Mouse (Mus musculus) A20 (cell line): ENCODE measurements around the gene Colgalt2.

ENCODE experiments used
- DNase-seq: peaks from one replicate; pipeline ENCODE4 v3.0.0-alpha.2; 2011; ENCODE audit warnings: low read depth, low spot score

Gene Colgalt2

DNA sequence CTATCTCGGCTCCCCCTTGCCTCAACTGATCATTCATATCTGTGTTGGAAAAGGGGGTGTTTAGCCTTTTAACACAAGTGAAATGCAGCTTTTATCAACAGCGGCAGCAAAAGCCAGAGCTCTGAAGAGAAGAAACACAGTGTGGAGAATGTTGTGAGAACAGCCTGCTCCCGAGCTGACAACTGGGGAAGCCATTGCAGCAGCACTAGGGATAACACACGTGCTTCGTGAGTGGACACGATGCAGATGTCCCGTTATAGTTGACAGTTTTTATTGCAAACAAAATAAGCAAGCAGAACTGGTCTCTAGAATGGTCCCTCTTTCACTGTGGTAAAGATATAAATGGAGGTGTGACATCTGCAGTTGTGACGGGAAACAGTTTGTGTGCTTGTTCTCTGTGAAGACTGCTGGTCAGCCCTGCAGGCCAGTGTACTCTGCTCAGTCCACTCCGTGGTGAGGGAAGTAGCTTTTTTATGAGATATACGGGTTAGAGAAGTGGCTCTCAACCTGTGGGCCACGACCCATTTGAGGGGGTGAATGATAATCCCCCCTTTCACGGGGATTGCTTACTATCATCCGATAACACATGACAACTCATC lies 16.8 kb downstream of the Colgalt2 start:
- DNase-seq = no peak

- no peak for DNase-seq
Observed at GRCm38 (mm10) chr1:152417602-152418001, 18.0 kb downstream of the Colgalt2 start.

GRCm38 (mm10) chr1:152422295-152422694 lies 22.7 kb downstream of the Colgalt2 start:
- DNase-seq = no peak

DNA sequence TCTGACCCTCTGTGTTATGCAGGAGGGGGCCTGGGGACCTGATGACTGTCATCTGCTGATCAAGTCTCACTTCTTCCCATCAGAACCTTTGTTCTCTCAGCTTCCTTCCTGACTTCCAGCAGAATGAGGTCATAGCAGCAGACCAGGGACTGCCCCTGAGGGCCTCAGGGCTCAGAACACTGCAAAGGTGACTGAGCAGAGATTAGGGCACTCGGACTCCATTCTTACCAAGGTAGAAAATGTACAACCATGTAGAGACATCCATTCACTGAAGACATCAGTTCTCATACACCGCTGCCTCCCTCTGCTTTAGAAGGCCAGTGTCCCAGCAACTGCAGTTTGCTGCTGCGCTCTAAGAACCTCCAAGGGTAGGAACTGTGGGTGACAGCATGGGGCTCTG lies 23.4 kb downstream of the Colgalt2 start:
- no peak for DNase-seq

GRCm38 (mm10) chr1:152427912-152428581 lies 28.4 kb downstream of the Colgalt2 start:
- no peak for DNase-seq

DNA sequence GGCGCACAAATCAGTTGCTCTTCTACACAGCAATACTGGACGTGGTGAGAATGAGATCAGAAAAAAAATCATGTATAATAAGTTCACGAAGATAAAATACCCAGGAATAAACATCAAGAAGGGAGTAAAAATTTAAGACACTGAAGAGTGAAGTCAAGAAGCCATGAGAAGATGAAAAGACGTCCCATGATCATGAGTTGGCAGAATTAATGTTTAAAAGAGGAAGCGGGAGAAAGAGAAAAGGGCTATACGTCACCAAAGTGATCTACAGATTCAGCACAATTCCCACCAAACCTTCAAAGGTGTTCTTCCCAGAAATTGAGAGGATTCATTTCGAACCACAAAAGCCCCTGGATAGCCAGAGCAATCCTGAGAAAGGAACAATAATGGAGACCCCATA lies 30.2 kb downstream of the Colgalt2 start:
- DNase-seq = no peak

GRCm38 (mm10) chr1:152434166-152434565 lies 34.5 kb downstream of the Colgalt2 start:
- DNase-seq = no peak

GRCm38 (mm10) chr1:152437518-152437917 lies 37.9 kb downstream of the Colgalt2 start:
- DNase-seq = peak; percentile 54

- no peak for DNase-seq
Observed at GRCm38 (mm10) chr1:152439408-152439807, 39.8 kb downstream of the Colgalt2 start.

DNA sequence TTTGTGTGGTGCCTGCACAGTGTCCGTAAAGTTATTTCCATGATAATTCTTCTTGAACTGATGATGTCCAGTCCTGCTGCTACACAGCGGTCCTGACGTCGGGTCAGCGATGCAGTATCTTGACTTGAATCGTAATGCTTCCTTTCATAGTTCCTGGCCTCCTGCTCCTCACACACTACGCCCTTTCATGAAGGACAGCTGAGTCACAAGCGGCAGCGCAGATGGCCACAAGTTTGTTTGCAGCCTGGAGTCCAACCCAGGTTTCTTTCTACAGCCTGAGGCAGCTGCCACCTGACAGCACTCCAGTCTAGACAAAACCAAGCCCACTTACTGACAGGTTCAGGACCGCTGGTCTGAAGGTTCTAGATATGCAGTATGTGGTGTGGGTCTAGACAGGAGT lies 40.2 kb downstream of the Colgalt2 start:
- DNase-seq = no peak

DNA sequence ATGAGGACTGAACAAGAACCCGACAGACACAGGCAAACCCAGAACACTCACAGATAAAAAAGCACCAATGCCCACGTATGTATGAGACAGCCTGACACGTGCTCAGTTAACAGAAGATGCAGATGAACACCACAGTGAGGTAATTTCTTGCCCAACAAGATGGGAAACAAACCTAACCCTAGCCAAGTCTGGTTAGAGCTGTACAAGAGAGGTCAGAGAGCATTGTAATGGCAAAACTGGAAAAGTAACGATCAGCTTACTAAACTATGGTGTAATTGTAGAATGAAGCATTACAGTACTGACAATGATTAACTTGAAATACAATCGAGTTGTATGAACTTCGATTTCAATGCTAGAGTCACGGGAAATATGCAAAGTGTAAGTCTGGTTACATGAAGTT lies 45.0 kb downstream of the Colgalt2 start:
- DNase-seq = no peak

DNA sequence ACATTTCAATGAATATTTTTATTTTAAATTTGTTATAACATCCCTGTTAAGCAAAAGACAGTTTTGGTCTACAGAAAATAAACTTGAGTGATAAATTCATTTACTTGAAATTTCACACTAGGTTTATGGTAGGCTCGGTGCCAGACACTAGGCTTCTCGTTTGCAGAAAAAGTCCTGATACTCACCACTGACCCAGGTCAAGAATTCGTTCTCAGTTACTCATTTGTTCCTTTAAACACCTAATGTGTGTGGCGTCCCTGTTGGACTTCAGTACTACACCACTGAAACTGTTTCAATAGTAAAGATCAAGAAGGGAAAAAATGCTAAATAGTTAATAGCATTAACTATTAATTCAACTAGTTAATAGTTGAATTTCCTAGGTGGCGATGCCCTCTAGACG lies 46.3 kb downstream of the Colgalt2 start:
- no peak for DNase-seq

DNA sequence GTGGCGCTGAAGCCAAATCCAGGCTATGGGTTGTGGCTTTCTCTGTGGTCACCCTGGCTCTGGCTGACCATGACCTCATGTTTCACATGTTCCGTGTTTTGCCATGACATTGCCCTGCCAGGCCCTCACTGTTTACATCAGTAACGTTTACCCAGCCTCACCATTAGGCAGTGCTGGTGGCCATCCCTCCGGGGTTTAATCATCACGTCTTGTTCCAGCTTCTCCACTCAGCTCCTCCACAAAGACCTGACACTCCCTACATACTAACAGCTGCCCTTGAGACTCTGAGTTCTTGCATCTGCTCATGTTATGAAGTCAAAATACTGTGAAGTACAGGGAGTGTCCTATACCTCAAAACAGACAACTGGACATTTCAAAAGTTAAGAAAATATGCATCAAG lies 54.9 kb downstream of the Colgalt2 start:
- no peak for DNase-seq

DNA sequence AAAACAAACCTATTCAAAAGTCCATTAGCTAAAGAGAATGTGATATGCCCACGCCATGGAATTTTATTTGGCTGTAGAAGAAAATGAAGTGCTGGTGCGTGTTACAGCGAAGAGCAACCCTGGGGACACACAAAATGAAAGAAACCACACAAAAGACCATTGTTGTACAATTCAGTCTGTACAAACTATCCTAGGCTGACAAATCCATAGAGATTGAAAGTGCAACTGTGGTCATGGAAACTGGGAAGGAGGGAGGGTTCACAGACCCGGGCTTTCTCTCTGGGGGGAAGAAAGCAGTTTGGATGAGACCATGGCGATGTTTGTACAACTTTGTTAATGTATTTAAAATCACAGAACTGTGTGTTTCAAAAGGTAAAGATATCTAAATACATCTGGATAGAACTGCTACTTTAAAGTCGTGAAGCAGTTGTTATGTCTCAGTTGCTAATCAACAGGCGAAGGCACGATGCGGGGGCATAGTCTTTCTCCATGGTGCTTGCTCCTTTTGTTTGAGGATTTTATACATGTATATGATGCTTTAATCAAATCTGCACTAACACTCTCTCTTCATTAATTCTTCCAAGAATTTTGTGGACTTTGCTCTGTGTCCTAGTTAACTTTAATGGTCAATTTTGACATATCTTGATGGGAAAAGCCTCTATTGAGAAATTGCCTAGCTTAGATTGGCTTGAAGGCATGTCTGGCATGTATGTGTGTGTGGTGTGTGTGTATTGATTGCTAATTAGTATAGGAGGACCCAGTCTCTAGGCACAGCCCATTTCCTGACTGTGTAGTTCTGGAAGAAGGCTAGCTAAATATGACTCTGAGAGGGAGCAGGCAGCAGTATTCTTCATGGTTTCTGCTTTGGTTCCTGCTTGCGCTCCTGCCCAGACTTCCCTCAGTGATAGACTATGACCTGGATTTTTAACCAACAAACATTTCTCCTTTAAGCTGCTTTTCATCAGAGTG lies 55.9 kb downstream of the Colgalt2 start:
- DNase-seq = no peak

DNA sequence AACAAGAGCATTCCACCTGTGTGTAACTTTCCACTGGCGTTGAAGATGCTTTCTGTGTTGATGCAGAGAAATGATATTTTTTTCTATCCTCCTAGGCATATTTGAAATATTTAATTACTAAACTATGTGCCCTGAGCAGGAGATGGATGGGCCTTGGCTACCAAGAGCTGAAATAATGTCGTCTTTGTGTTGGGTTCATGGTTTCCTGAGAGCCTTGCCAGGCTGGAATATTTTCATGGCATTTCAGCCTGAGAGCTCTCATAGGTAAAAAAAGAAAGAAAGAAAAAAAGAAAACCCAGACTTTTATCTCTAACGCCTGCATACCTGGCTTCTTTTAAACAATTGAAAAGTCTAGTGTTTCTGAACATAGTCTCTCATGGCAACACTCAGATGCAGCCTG lies 56.6 kb downstream of the Colgalt2 start:
- no peak for DNase-seq

DNA sequence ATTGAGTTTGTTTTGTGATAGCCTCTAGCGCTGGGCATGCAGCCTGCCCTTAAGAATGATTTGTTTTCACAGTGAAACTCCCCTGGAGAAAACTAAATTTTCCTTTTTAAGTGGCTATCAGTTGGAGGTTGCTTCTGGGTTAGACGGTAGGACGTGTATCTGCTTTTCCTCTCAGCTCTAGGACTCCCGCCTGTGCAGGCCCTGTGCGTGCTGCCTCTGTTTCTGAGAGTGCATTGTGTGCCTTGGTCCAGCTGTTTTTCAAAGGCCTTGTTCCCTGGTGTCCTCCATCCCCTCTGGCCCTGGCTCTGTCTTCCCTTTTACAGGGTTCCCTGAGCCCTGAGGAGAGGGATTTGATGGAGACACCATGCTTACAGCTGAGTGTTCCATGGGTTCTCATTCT lies 58.0 kb downstream of the Colgalt2 start:
- no peak for DNase-seq

GRCm38 (mm10) chr1:152458996-152459395 lies 59.4 kb downstream of the Colgalt2 start:
- DNase-seq = no peak

DNA sequence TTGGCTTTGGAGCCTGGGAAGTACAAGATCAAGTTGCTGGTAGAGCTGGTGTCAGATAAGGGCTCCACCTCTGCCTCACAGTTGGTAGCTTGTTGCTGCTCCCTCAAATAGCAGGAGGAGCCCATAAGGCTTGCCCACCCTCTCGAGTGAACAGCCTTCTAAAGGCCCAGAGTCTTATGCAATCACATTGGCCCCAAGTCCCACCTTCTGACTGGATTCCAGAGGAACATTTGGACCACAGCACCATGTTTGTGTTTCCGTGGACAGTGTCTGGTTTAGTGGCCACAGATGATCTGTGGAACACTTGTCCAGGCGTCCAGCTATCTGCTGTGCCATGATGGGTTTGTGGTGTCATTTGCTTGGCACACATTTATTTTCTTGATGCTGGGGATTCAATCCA lies 61.3 kb downstream of the Colgalt2 start:
- no peak for DNase-seq

DNA sequence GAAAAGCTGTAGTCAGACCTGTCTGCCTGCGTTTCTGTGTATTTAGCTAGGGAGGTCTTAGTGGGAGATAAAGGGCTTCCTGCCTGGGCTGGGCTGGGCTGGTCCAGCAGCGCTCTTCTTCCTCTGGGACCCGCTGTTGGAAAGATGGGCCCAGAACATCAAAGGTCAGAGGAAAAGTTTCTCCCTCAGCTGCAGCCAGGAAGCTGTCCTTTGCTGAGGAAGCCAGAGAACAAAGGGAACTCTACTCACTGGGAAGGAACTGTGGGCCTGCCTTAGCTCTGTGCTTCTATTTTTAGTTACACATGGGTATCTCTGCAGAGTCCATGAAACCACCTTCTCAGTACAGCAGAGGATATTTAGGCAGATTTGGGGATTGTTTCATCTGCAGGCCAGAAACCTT lies 62.2 kb downstream of the Colgalt2 start:
- DNase-seq = no peak

GRCm38 (mm10) chr1:152462348-152462747 lies 62.7 kb downstream of the Colgalt2 start:
- no peak for DNase-seq

GRCm38 (mm10) chr1:152466280-152466679 lies 66.7 kb downstream of the Colgalt2 start:
- DNase-seq = no peak

DNA sequence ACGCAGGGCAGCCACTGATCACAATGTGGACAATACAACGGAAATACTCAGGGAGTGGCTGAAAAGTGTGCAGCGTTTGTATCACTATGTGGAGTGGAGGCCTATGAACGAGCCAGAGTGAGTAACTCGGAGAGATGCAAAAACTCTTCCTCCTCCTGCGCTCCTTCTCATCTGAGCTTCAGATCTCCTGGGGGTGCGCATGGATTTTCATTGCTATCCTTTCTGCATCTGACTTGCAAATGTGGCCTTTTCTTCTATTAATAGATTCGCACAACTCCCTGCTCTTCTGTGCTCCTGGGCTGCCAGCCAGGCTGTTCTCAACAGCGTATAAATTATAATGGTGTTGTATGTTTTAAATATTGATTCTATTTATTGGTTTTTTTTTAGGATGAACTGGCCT lies 68.8 kb downstream of the Colgalt2 start:
- DNase-seq = no peak

GRCm38 (mm10) chr1:152476126-152476525 lies 76.5 kb downstream of the Colgalt2 start:
- DNase-seq = no peak
